Mouse (Mus musculus) limb, embryonic 11.5 days (tissue): ENCODE measurements around the gene Usp43. TPM values are rescaled to one million over a fixed set of nuclear protein-coding genes. Genes with fewer than 3 reads are reported as not detected.
A peak's percentile ranks its signal among the peaks of the same experiment; 100 is the strongest.

Experiments used
- ATAC-seq: fragments of 200-750 bp; cut with Nextera tagmentation; 2 replicates; pipeline ENCODE4 v1.8.0; 2017; ENCODE audit warnings: low read depth; ENCODE audit not compliant: insufficient number of reproducible peaks, low FRiP score, low TSS enrichment
- DNase-seq: peaks from one replicate; pipeline ENCODE4 v3.0.0-alpha.2; 2015; ENCODE audit warnings: low spot score
- H3K27ac ChIP-seq: fragments of 300-500 bp; sonication (generic); replicated peaks from 2 replicates; pipeline ENCODE4 v1.5.1; 2014; ENCODE audit warnings: low read depth, mild to moderate bottlenecking, low read length
- H3K27me3 ChIP-seq: fragments of 300-500 bp; sonication (generic); 2 replicates; pipeline ENCODE4 v1.6.1; 2014; ENCODE audit warnings: mild to moderate bottlenecking, low read length, mixed read lengths; ENCODE audit not compliant: control insufficient read depth, insufficient read depth
- H3K36me3 ChIP-seq: fragments of 300-500 bp; sonication (generic); 2 replicates; pipeline ENCODE4 v1.6.1; 2014; ENCODE audit warnings: mild to moderate bottlenecking, low read length, moderate library complexity, mixed read lengths; ENCODE audit not compliant: control insufficient read depth, insufficient read depth
- H3K4me1 ChIP-seq: fragments of 300-500 bp; sonication (generic); 2 replicates; pipeline ENCODE4 v1.6.1; 2014; ENCODE audit warnings: low read length, mixed read lengths; ENCODE audit not compliant: control insufficient read depth, insufficient read depth
- H3K4me2 ChIP-seq: fragments of 300-500 bp; sonication (generic); 2 replicates; pipeline ENCODE4 v1.6.1; 2014; ENCODE audit warnings: low read depth, mild to moderate bottlenecking, moderate library complexity; ENCODE audit not compliant: severe bottlenecking
- H3K4me3 ChIP-seq: fragments of 300-500 bp; sonication (generic); 2 replicates; pipeline ENCODE4 v1.5.1; 2014; ENCODE audit warnings: low read depth, low read length
- H3K9ac ChIP-seq: fragments of 300-500 bp; sonication (generic); 2 replicates; pipeline ENCODE4 v1.6.1; 2014; ENCODE audit warnings: mild to moderate bottlenecking, low read length
- H3K9me3 ChIP-seq: fragments of 300-500 bp; sonication (generic); 2 replicates; pipeline ENCODE4 v1.6.1; 2016; ENCODE audit warnings: low read length; ENCODE audit not compliant: control insufficient read depth
- WGBS: fragments of 180-500 bp; shearing (Covaris S2); extraction: QIAGEN DNeasy Blood & Tissue Kit; methylation state at CpG from one replicate; pipeline ENCODE4 v1.1.7; 2014; 5-methylcytosine and 5-hydroxymethylcytosine counted together
- polyA plus RNA-seq: library from polyadenylated mRNA; unstranded; fragments of >200 nt; fragmentation: Nextera tagmentation; extraction: Ambion mirVana; gene quantifications from 2 replicates; pipeline ENCODE4 v1.2.1, GENCODE M21; 2014

Usp43 gene
- polyA plus RNA-seq, 1 experiment from 2014 or later: 0.72 TPM

- DNase-seq: peak; percentile 67
- Histone ChIP-seq H3K36me3 (no peaks in the 10 kb centered on the region), H3K4me3 (no peak overlapping the region), H3K4me1 (peaks cover 7% of the 10 kb centered on the region; the same call in 1 of the 2 replicates), H3K27me3 (no peaks in the 10 kb centered on the region), H3K9me3 (no peaks in the 10 kb centered on the region), H3K4me2 (peak overlapping the region; percentile 25; the same call in 1 of the 2 replicates), H3K9ac (0 out of 2 replicates have a peak overlapping the region, but pooled peaks have one; percentile 22), H3K27ac (no peak overlapping the region)
- WGBS: 18% methylated on average over 5 of the region's 5 CpGs
- ATAC-seq: no peak
Measured at GRCm38 (mm10) chr11:67819604-67820003, 102.3 kb downstream of the Usp43 start.

- H3K4me3 ChIP-seq: no peak overlapping the region
- 83% methylated on average over 6 of the region's 6 CpGs for WGBS
- ATAC-seq (no peak), DNase-seq (no peak)
- no peaks in the 10 kb centered on the region for H3K27me3 ChIP-seq
- H3K9ac ChIP-seq: no peak overlapping the region
- H3K27ac ChIP-seq: no peak overlapping the region
- H3K36me3 ChIP-seq: no peaks in the 10 kb centered on the region
- H3K9me3 ChIP-seq: no peaks in the 10 kb centered on the region
- H3K4me1 ChIP-seq: no peaks in the 10 kb centered on the region
- no peak overlapping the region for H3K4me2 ChIP-seq
Measured at GRCm38 (mm10) chr11:67811535-67811934, 110.4 kb downstream of the Usp43 start.

- Histone ChIP-seq H3K4me3 (no peak overlapping the region), H3K9me3 (no peaks in the 10 kb centered on the region), H3K36me3 (no peaks in the 10 kb centered on the region), H3K4me2 (no peak overlapping the region), H3K4me1 (no peaks in the 10 kb centered on the region), H3K27me3 (no peaks in the 10 kb centered on the region), H3K9ac (no peak overlapping the region), H3K27ac (no peak overlapping the region)
- ATAC-seq (no peak), DNase-seq (no peak)
- WGBS: 80% methylated on average over 5 of the region's 5 CpGs
Measured at GRCm38 (mm10) chr11:67808051-67808450, 113.9 kb downstream of the Usp43 start.

- 87% methylated on average over 11 of the region's 11 CpGs for WGBS
- Histone ChIP-seq H3K36me3 (no peaks in the 10 kb centered on the region), H3K4me2 (no peak overlapping the region), H3K27ac (no peak overlapping the region), H3K4me1 (no peaks in the 10 kb centered on the region), H3K9me3 (no peaks in the 10 kb centered on the region), H3K4me3 (no peak overlapping the region), H3K27me3 (no peaks in the 10 kb centered on the region), H3K9ac (no peak overlapping the region)
- DNase-seq (no peak), ATAC-seq (no peak)
Measured at GRCm38 (mm10) chr11:67806832-67807597, 114.9 kb downstream of the Usp43 start.

- no peaks in the 10 kb centered on the region for H3K27me3 ChIP-seq
- H3K9ac ChIP-seq: no peak overlapping the region
- DNase-seq (no peak), ATAC-seq (no peak)
- no peaks in the 10 kb centered on the region for H3K9me3 ChIP-seq
- 84% methylated on average over 1 of the region's 1 CpGs for WGBS
- H3K36me3 ChIP-seq: no peaks in the 10 kb centered on the region
- H3K4me3 ChIP-seq: no peak overlapping the region
- no peak overlapping the region for H3K27ac ChIP-seq
- no peak overlapping the region for H3K4me2 ChIP-seq
- H3K4me1 ChIP-seq: no peaks in the 10 kb centered on the region
Measured at GRCm38 (mm10) chr11:67805538-67805937, 116.4 kb downstream of the Usp43 start.

Other genes starting within 250 kb of the Usp43 start
- gene Rcvrn, start 226.8 kb downstream of the Usp43 start, polyA plus RNA-seq: not detected in 2 replicates
- gene Glp2r, start 151.0 kb downstream of the Usp43 start, polyA plus RNA-seq: 0.05 TPM in 1 of 2 replicates, not detected in the other
- gene Gsg1l2, start 147.5 kb downstream of the Usp43 start, polyA plus RNA-seq: not detected in 2 replicates
- 0.23 TPM in 1 of 2 replicates, not detected in the other for gene Dhrs7c, start 124.0 kb downstream of the Usp43 start, polyA plus RNA-seq
- gene Cfap52, start 43.5 kb upstream of the Usp43 start, polyA plus RNA-seq: 0.17 and 0.37 TPM in 2 replicates
- 49.8 and 53.4 TPM in 2 replicates for gene Stx8, start 44.0 kb upstream of the Usp43 start, polyA plus RNA-seq